Mouse (Mus musculus): ENCODE measurements around the gene Sycn.

Gene Sycn

DNA sequence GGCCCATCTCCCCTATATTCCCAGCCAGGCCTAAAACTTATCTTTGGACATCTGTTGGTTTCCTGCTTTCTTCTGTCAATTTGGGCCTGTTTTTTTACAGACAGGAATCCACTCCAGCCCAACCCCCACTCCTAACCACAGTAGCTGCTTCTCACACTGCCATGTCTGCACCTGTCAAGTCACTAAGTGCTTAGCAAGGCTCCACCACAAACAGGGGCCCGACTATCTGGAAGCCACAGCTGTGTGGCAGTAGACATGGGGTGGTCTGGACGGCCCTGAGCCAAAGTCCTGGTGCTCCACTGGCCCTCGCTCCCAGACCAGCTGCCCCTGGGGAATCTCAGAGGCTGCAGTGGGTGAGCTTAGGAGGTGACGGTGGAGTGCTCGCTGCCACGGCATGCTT is 17.0 kb downstream of the Sycn start:
- in situ Hi-C loops (cut with MboI; ENCODE audit: low sequenced_read_pairs): no loop called here

DNA sequence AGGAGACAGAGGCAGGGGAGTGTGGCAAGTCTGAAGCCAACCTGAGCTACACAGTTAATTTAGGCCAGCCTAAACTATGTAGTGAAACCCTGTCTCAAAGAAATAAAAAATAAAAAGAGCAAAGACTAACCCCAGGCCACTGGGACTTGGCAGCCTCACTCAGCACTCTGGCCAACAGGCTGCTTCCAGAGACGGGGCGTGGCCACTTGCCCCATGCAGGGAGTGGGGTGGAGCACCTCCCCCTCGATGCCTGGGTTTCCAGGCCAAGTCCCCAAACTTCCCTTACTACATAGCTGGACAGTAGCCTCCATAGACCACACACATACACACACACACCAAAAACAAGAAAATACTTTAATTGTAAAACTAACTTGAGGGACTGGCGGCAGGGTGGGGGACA is 17.8 kb downstream of the Sycn start:
- in situ Hi-C loops (cut with MboI; ENCODE audit: low sequenced_read_pairs): no loop called here

DNA sequence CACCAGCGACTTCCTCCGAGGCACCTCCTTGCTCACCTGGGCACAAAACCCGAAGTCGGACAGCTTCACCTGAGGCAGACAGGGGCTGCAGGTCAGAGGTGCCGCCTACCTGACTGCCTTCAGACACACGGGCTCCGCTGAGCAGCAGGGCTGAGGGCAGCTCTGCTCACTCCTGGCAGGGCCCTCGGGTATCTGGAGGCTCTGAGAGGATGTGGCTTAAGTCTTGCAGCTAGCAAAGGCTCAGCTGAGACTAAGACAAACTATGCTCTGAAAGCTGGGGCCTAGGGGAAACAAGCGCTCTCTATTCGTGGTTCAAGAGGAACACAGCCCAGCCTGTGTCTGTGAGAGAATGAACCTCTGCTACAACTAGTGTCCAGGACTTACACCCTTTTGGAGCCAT is 20.2 kb downstream of the Sycn start:
- in situ Hi-C loops (cut with MboI; ENCODE audit: low sequenced_read_pairs): no loop called here

DNA sequence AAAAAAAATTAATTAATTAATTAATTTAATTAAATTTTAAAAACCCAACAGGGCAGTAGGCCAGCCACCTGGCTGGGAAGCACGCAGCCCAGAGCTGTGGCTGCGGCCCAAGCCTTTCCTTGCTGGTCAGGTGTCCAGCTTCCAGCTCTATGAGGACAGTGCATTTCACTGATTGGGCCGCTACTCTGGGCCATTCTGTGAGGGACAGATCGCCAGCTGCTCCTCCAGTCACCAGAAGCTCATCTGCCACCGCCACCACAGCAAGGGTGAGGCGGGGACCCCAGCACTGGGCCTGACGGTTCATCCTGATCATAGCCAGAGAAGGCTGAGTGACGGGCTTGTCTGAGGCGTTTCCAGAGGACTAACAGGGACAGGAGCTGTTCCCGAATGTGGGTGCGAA is 21.3 kb downstream of the Sycn start:
- in situ Hi-C loops (cut with MboI; ENCODE audit: low sequenced_read_pairs): no loop called here

DNA sequence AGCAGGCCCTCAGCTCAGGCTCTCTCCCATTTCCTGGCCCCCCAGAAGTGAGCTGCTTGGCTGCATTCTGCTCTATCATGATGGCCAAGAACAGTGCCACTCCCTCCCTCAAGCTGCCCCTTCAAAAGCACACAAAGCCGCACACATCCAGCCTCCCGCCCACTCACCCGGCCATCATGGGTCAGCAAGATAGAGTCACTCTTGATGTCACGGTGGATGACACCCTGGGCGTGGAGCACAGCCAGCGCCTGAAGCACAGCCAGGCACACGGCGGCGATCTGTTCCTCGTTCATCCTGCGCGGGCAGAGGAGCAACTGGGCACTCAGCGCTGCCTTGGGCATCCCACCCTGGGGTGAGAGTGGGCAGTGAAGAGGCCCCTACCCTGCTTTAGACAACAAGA is 21.7 kb downstream of the Sycn start:
- in situ Hi-C loops (cut with MboI; ENCODE audit: low sequenced_read_pairs): no loop called here

DNA sequence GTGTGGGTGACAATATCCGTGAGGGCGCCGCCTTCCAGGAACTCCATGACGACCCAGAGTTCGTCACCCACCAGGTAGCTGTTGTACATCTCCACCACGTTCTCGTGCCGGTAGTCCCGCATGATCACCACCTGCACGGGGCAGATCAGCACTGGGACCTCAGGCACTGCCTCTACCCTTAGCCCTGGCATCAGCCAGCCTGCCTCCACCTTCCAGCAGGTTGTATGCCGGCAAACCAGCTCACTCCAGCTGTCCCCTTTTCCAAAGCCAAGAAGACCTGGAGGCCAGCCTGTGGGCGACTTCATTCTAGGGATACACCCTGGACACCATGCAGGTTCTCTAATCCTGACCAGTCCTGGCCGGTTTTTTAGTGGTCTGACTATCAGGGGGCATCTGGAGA is 22.3 kb downstream of the Sycn start:
- in situ Hi-C loops (cut with MboI; ENCODE audit: low sequenced_read_pairs): no loop called here

DNA sequence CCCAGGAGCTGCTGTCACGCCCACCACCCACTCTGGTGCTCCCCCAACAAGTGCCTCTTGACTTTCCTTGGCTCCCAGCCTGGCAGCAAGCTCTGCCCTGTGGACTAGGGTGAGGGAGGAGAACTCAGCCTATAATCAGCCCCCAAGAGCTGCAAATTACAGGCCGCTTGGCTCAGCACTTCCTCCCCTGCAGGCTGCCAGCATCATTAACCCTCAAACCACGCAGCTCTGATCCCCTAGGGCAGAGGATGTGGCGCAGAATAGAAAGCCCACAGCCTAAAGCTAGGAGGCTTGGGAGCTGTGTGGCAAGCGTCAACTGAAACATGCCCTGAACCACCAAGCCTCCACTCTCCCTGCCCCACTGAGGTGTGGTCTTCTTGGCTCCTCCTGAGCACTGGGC is 24.7 kb downstream of the Sycn start:
- in situ Hi-C loops (cut with MboI; ENCODE audit: low sequenced_read_pairs): no loop called here

DNA sequence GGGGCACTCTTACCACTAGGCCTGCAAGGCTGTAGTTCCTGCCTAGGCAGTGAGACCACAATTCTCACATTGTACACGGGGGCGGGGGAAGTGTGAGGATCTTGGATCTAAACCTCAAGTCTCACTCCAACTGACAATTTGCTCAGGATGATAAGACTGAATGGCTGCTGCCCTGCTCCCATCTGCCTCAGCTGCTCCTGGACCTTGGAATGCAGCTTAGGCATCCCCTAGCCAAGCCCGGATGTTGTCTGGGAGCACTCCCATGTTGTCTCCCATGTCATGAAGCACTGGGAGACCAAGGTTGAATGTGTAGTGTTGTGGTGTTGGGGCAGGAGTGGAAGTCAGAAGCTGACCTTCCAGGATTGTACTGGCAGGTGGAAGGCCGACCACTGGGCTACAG is 26.9 kb downstream of the Sycn start:
- in situ Hi-C loops (cut with MboI; ENCODE audit: low sequenced_read_pairs): no loop called here

DNA sequence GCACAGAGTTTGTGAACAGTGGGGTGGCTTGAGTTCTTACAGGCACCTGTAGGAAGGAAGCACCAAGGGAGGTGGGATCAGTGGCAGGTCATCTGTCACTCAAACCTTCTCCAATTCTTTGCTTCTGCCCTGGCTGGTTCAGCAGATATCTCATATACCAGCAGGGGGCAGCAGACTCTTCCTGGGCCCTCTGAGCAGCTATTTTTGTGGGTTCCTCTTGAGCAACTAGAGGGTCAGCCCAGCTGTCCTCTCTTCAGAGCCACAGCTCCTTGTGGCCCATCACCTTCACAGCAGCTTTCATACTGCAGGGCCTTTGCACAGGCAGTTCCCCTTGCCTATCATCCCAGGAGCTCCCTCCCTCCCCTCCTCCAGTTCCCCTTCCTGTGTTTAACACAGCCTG is 27.6 kb downstream of the Sycn start:
- in situ Hi-C loops (cut with MboI; ENCODE audit: low sequenced_read_pairs): no loop called here

DNA sequence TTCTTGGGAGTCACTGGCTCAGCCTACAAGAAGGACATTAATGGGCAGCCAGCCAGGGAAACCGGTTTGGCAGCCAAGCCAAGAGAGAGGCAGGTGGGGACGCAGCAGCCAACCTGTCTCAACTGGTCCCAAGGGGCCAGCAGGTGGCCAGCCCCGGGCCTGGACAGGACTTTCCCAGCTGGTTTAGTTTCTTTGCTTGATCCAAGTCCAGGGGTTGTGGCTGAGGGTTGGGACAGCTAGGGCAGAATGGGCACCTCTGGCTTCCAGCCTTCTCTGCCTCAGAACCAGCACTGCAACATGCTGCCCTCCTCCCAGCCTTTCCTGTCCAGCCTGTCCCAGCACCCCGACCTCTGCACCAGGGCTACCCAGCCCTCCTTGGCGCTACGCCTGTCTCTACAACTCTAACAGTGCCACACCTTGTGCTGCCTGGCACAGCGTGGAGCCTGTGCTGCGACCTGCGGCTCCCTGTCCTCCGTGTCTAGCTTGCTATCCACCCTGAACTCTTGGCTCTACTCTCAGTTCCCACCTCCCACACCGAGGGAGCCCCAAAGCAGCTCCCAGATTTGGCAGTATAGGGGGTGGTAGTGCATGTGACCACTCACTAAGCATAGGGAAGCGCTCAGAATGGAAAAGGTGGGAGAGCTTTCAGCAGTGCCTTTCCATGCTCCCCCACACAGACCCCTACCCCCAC is 29.8 kb downstream of the Sycn start:
- in situ Hi-C loops (cut with MboI; ENCODE audit: low sequenced_read_pairs): no loop called here

DNA sequence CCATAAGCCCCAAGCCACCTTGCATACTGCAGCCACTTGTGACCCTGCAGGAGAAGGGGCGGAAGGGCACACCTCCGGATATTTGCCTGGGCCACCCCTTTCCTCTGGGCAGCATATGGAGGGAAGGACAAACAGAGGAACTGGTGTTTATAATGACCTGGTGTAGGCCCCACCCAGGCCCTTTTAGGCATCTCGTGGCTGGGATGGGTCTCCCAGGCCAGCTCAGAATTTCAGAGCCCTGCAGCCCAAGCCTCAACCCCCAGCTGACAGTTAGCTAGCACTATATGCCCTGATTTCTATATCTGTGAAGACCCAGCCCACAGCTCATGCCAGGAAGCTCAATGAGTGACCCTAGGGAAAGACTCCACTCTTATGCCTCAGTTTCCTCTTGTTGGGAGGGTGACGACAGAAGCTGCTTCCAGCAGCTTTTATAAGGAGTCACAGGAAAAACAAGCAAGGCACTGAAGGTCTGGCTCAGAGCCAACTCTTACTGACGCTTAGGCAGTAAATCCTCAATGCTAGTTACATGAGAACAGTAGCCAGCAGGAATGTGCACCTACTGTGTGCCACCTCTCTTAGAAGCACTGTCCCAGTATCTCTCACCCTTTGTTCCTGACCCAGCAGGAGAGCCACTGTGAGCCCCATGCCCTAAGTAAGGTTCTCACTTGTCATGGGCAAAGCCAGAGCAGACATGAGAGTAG is 30.4 kb downstream of the Sycn start:
- in situ Hi-C loops (cut with MboI; ENCODE audit: low sequenced_read_pairs): no loop called here

DNA sequence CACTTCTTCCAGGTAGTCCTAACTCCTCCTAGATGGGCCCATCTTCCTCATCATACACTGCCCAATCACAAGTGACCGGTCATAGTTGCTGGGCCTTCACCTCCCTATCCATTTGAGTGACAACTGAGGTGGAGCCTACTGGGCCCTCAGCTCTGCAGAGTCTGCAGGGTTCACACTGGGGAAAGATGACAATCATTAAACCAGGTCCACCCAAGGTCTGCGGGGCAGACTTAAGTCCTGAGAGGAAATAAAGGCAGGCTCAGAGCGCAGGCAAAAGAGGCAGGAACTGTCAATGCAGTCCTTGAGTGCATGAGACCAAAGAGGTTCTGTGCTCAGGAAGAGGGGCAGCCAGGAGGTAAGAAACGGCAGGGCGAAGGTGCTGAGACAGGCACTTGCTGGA is 32.0 kb downstream of the Sycn start:
- in situ Hi-C loops (cut with MboI; ENCODE audit: low sequenced_read_pairs): no loop called here

DNA sequence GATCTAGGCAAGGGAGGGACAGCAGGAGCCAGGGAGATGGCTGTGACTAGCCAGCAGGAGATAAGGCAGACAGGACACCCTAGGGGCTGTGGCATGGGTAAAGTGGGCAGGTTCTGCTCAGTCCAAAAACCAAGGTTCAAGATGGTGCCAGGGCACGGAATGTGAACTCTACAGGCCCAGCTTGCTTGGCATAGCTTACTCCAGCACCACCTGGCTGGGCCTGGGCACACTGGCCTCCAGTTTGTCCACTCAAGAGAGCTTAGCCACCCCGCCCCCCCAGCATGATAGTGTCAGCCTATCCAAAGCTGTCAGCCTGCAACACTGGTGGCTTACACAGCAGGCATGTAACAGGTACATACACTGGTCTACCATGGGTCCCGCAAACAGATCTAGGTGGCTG is 32.6 kb downstream of the Sycn start:
- in situ Hi-C loops (cut with MboI; ENCODE audit: low sequenced_read_pairs): no loop called here

DNA sequence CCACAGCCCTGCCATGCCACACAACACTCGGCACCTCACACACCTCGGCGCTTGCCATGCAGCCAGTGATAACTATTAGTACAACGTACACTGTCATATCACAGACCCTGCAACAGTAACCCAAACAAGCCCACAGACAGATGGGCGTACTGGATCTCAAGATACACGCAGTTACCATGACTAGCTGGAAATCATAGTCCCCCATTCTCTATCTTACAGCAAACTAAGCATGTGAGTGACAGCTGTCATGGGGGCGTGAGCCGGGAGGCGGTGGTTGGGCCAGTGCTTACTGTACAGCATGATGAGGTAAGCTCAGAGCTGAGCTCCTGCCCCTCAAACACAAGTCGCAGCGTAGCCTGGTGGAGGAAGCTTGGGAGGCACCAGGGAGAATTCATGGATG is 34.9 kb downstream of the Sycn start:
- in situ Hi-C loops (cut with MboI; ENCODE audit: low sequenced_read_pairs): no loop called here

DNA sequence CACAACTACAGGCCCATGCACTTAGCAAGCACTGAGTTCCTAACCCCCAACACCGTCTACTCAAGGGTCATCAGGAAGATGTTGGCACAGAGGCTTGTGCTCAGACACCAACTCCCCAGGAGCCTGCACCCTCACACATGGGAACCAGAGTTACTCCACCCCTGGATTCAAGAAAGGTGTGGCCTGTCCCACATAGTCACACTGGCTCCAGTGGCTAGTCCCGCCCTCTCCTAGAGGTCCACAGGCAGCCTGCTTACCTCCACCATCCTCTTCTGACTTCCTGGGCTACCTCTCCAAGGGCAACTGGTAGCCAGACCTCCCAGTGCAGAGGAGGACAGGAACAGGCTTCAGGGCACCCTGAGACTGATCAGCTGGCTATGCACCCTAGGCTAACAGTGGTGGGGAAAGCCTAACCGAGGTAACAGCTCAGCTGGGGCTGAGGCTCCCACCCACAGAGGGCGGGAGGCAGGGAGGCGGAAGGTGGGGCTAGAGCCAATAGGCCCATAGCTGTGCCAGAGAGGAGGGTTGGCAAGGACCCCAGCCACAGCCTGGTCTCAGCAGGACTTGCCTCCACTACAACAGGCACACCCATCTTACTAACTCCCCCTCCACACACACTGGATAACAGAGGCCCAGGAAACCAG is 35.7 kb downstream of the Sycn start:
- in situ Hi-C loops (cut with MboI; ENCODE audit: low sequenced_read_pairs): no loop called here

DNA sequence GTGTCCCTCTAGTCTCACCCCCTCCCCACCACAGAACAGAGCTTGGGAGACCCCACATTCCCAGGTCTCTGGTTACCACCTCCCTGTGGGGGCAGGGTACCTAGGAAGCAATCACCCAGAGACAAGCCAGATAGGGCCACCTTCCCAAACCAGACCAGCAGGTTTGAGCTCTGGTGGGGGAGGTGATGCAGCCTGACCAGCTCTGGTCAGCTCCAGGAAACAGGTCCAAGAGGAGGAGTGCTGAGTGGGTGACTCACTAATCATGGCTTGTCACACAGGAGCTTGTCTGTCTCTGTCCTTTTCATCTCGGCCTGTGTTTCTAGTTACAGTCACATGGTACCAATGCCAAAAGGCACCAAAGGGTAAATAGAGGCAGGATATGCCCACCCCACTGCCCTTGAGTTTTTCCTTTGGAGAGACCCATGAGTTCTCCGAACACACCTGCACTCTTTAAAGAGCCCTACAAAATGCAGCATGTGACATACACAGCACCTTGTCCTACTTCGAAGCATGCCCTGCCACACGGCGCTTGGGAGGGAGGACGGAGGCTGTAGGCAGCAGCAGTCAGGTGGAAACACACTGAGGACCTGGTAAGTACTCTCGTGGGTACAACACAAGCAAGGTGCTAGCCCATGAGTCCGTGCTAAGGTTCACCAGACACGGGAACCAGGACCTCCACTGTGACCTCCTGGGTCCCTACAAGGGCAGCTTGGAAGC is 37.3 kb downstream of the Sycn start:
- in situ Hi-C loops (cut with MboI; ENCODE audit: low sequenced_read_pairs): no loop called here

DNA sequence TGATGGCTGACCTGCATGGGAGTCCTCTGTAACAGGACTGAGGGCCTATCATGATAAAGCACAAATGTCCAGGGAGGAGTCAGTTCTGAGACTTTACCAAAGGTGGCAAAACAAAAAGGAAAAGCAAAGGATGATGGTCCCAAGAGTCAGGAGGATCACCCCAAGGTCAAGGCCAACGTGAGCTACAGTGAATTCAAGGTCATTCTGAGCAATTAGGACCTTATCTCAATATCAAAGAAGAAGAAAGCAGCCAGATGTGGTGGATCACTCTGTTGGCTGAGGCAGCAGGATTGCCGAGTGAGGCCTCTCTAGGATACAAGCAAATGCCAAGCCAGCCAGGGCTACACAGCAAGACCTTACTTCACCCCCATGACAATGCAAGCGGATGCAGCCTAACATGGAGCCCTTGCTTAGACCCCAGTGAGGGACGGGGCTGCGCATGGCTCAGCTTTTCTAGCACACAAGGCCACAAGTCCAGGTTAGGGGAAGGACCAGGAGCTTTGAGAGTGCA is 37.9 kb downstream of the Sycn start:
- in situ Hi-C loops (cut with MboI; ENCODE audit: low sequenced_read_pairs): no loop called here

DNA sequence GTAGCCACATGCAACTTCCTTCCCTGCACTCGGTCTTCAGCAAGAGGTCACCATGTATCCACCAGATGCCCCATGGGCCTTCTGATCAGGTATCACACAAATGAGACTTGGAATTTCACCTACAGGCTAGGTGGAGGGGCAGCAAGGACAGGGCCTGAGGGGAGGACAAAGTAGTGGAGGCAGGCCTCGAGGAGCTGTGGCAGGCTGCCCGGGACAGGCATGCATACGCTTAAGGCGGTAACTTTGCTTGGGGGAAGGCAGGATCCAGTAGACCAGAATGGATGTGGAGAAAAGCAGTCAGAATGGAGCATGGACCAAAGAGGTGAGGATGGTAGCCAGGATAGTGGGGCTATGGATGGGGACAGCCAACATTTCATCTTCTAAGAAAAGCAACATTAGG is 39.1 kb downstream of the Sycn start:
- in situ Hi-C loops (cut with MboI; ENCODE audit: low sequenced_read_pairs): no loop called here

DNA sequence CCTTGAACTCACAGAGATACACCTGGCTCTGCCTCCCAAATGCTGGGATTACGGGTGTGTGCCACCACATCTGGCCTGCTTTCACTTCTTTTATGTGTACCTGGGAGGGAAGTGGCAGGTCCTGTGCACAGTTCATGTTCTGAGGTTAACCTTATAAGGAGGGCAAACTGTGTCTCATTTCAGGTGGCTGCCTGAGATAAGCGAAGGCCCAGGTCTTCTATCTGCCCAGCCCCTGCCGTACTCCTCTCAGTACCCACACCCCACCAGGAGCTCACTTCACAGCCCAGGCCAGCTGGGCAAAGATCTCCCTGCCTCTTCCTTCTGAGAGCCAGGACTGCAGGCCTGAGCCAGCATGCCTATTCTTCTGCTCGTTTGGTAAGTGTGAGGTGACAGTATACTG is 41.0 kb downstream of the Sycn start:
- in situ Hi-C loops (cut with MboI; ENCODE audit: low sequenced_read_pairs): no loop called here

DNA sequence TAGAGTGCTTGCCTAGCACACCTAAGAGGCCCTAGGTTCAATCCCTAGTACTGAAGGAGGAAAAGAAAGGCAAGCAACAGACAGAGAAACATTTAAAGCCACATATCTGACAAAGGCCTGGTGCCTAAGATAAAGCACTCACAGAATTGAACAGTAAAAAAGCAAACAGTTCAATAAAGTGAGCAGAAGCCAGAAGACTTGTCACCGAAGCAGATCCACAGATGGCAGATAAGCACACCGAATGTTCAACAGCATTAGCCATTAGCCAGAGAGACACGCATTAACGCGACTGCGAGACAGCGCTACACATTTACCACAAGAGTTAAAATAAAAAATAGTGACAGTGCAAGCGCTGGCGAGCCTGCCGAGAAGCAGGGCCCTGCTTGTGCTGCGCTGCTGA is 42.2 kb downstream of the Sycn start:
- in situ Hi-C loops (cut with MboI; ENCODE audit: low sequenced_read_pairs): no loop called here

DNA sequence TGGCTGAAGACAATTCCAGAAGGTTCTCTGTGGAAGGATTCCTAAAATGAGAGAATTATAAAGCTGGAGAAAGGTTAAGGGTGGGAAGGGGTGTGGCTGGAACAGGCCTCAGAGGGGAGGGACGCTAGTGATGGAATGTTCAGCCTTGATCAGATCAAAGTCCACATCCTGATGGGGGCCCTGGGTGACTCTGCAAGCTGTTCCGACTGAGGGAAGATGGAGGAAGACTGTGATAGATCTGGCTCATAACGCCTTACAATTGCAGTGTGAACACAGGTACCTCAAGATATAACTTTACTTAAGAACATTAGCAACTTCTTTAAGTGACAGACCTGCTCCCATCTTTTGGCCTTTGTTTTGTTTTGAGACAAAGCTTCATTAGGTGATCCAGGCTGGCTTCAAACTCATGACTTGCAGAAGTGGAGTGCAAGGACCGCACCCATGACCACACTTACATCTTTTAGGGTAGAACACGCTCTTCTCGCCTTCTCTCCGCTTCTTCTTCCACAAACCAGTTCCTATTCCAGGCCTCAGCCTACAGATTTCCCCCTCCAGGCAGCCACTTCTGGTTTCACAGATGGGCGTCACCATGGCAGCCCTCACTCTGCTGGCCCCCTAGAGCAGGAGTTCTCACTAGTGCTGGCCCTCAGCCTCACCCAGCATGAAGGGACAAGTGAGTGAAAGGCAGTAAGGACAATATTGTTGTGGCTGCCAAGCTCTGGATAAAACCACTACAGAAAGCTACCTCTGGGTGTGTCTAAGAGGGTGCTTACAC is 43.1 kb downstream of the Sycn start:
- in situ Hi-C loops (cut with MboI; ENCODE audit: low sequenced_read_pairs): no loop called here

Measured in CH12F3 (cell line).